Mouse (Mus musculus) G1E-ER4 (cell line): ENCODE measurements around the gene Olfr550. TPM values are rescaled to one million over a fixed set of nuclear protein-coding genes. Genes with fewer than 3 reads are reported as not detected.

Source experiments
- GATA1 ChIP-seq: IDR thresholded peaks from one replicate; pipeline ENCODE4 v1.8.0; 2012; ENCODE audit warnings: low read length, inconsistent platforms
- polyA plus RNA-seq: library from polyadenylated mRNA; stranded (reverse); fragments of >175 nt; gene quantifications from 2 replicates; pipeline ENCODE4 v1.2.3, GENCODE M21; 2012

The Olfr550 gene
- polyA plus RNA-seq = not detected in 2 replicates

- TF ChIP-seq GATA1 = no peak
Measured at GRCm38 (mm10) chr7:102571142-102571541, at the start of gene Olfr550. Gene Olfr550 (plus strand): TSS chr7:102571442.

GRCm38 (mm10) chr7:102529052-102529451, 42.2 kb upstream of the Olfr550 start:
- TF ChIP-seq GATA1 = no peak

- no peak for TF ChIP-seq GATA1
Measured at GRCm38 (mm10) chr7:102534449-102534848, 36.8 kb upstream of the Olfr550 start, which contains the start of gene Olfr547. Gene Olfr547 (plus strand): TSS chr7:102534749.

DNA sequence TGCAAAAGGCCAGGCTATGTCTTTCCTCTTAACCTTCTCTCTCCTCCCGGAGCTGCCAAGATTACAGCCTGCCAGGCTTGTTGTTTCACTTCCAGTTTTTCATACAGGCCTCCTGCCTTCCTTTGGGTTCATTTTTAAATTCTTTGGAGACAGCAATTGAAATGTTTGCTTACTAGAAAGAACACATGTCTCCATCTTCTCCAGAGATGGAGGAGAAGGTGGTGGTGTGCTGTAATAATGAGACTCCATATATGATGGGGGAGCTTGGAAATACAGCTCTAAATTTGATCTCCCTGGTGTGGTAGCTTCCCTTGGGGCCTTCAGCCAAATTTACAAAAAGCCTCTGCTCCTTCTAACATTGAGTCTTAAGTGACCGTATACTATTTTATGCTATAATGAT, 30.6 kb upstream of the Olfr550 start, which contains the start of gene Olfr548-ps1:
TSS of gene Olfr548-ps1 (plus strand) at position 301 of the 400 bp plus-strand sequence.
- no peak for TF ChIP-seq GATA1

- no peak for TF ChIP-seq GATA1
Measured at GRCm38 (mm10) chr7:102541251-102541650, 30.0 kb upstream of the Olfr550 start.

DNA sequence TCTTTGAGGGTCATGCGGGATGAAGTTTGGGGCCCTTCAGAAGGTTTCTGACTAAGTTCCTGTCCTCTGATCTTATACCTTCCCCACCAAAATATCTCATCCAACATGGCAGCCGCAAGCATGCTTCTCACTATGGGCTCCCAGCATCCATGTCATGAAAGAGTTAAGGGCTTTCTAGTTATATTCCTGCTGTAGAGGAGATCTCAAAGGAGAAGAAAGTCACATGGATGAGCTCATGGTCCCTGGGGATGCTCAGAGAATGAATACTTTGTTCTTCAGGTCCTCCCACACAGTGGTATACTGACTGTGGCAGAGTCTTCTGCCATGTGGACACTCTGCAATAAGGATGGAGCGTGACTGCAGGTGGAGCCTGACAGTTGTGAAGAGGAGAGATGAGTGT, 21.7 kb upstream of the Olfr550 start, which contains the start of gene Olfr549:
TSS of gene Olfr549 (plus strand) at position 301 of the 400 bp plus-strand sequence.
- TF ChIP-seq GATA1 = no peak

DNA sequence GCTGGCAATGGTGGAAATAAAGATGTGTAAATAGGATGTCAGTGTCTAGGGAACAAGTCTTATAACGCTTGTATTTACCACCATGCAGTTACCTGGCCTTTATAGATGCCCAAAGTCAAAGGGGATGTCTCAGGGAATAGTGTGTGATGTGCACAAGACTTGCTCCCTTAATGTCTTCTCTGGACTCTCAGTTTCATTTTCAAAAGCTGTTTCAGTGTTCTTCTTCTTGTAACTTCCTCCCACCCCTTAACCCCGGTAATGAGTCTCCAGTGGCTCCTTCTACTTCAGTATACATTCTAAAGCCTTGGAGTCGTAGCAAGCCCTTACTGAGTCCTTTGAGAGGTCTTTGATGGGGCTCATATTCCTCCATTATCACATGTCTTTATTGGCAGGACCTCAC, 18.0 kb upstream of the Olfr550 start:
- no peak for TF ChIP-seq GATA1

DNA sequence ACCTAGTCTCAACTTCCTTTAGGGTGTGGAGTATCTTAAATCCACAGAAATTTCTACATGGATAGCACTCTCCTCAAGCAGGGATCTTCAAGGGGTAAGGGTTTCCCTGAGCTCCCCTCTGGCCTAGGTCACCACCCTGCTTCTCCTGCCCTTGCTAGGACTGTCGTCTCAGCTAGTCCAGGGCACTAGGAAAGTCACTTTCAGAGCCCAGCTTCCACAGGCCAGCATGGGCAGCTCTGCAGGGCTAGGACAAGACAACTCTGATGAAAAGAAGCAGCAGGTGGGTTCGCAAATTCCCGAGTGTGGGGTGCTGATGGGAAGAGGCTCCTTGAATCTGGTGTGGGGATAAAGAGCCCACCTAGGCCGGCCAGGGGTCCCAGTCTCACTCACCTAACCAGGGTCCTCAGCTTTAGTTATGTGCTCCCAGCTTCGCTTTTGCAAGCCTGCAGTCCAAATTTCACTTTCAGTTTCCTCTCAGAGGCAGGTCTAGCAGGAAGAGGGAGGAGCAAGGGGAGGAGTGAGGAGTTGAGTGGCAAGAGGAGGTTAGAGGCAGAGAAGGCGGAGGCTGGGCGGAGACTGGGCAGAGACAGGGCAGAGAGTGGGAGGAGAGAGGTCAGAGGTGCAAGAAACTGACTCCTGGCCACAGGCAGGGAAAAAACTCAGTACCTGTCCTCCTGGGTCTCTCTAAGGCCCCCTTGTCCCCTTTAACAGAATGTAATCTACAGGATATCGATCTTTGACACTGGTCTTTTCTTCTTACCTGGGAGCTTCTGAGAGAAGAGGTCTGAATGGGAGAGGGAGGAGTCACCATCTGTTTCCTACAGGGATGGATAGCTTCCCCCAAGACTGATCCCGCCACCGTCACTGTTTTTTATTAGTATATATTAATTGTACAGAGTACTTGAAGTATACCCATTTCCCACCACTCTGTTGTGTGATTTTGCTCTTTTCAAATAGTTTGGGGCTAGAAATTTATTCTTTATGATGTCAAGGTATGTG, 5.9 kb upstream of the Olfr550 start, which contains the start of gene Trim21:
TSS of gene Trim21 (minus strand) at position 488 of the 999 bp plus-strand sequence.
- TF ChIP-seq GATA1 = no peak

GRCm38 (mm10) chr7:102566219-102566618, 5.0 kb upstream of the Olfr550 start:
- TF ChIP-seq GATA1 = no peak

DNA sequence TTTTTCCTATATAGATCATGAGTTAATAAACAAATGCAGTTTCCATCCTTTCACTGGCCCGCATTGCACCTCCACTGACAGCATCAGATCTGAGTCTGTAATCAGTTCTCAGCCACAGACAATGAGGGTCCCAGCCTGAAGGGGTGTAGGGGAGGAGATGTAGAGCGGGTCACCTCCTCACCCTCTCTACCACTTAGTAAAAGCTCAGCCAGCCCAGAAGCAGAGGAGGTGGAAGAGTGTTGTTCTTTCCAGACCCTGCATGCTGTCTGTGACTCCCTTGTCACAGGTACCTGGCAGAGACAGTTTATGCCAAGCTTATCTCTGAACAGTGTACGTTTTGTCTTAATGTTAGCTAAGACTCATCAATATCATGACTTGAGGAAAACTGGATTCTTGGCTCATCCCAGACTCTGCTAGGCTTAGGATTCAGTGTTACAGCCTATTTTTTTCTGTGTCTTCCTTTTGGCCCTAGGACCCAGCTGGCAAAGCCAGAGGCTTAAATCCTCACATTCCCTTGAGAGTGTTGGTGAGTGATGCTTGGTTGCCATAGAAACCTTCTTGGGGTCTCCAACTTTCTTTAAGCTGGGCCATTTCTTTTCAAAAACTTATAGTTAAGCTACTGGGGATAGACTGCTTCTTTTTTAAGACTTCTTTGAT, 2.1 kb downstream of the Olfr550 start:
- TF ChIP-seq GATA1 = no peak

GRCm38 (mm10) chr7:102575998-102576397, 4.8 kb downstream of the Olfr550 start:
- no peak for TF ChIP-seq GATA1

DNA sequence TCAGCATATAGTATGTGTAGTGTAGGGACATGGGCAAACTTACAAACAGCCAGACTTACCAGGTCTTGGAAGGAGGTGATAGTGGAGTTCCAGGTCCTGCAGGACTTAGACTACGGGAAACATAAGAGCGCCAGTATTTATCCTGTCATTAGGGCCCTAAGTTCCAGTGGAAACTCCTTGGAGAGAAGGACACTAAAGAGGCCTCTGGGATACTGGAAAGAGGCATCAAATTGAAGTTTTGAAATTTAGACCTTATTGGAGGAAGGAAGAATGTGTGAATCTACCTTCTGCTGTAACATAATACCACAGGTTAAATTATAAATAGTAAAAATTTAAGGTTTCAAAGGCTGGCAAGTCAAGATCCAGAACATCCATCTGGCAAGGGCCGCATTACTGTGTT, 20.5 kb downstream of the Olfr550 start, which contains the start of gene Olfr551:
TSS of gene Olfr551 (minus strand) at position 101 of the 400 bp plus-strand sequence.
- no peak for TF ChIP-seq GATA1

- TF ChIP-seq GATA1 = no peak
Measured at GRCm38 (mm10) chr7:102597378-102598031, 26.3 kb downstream of the Olfr550 start, which contains the start of gene Olfr552. Gene Olfr552 (plus strand): TSS chr7:102597770.

DNA sequence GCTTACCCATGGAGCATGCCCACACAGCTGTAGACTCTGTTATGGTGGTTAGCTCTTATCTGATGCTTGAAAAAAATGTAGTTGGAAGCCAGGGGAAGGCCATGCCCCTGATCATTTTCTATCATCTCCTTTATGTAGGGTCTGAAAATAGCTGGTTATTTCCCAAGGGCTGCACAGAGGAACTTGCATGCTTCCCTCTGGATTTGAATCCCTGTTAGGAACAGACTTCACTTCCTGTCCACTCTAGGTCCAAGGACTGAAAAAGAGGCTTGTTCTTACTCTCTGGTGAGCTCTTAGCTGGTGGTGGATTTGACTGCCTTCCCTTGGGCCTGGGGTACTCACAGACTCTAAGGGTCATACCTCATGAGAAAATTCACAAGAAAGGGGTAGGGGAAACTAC, 46.9 kb downstream of the Olfr550 start, which contains the start of gene Olfr553:
TSS of gene Olfr553 (minus strand) at position 101 of the 400 bp plus-strand sequence.
- no peak for TF ChIP-seq GATA1

GRCm38 (mm10) chr7:102619608-102620007, 48.4 kb downstream of the Olfr550 start:
- TF ChIP-seq GATA1 = no peak

Other genes with a start within 250 kb of the Olfr550 start
- gene Rrm1, start 129.7 kb upstream of the Olfr550 start, polyA plus RNA-seq = 96.3 and 156 TPM in 2 replicates
- not detected in 2 replicates for gene Olfr543, start 89.8 kb upstream of the Olfr550 start, polyA plus RNA-seq
- not detected in 2 replicates for gene Olfr544, start 83.1 kb upstream of the Olfr550 start, polyA plus RNA-seq
- gene Olfr545, start 71.9 kb upstream of the Olfr550 start, polyA plus RNA-seq = not detected in 2 replicates
- not detected in 2 replicates for gene Olfr547, start 36.7 kb upstream of the Olfr550 start, polyA plus RNA-seq
- gene Olfr548-ps1, start 30.5 kb upstream of the Olfr550 start, polyA plus RNA-seq = not detected in 2 replicates
- gene Olfr549, start 21.6 kb upstream of the Olfr550 start, polyA plus RNA-seq = not detected in 2 replicates
- gene Trim21, start 6.0 kb upstream of the Olfr550 start, polyA plus RNA-seq = 2.4 and 5.2 TPM in 2 replicates
- not detected in 2 replicates for gene Olfr551, start 20.4 kb downstream of the Olfr550 start, polyA plus RNA-seq
- gene Olfr552, start 26.3 kb downstream of the Olfr550 start, polyA plus RNA-seq = not detected in 2 replicates
- not detected in 2 replicates for gene Olfr553, start 46.8 kb downstream of the Olfr550 start, polyA plus RNA-seq
- not detected in 2 replicates for gene Olfr554, start 67.0 kb downstream of the Olfr550 start, polyA plus RNA-seq
- gene Olfr555, start 87.4 kb downstream of the Olfr550 start, polyA plus RNA-seq = not detected in 2 replicates
- gene Olfr556, start 93.5 kb downstream of the Olfr550 start, polyA plus RNA-seq = not detected in 2 replicates
- 1.8 and 1.9 TPM in 2 replicates for gene Trim68, start 115.9 kb downstream of the Olfr550 start, polyA plus RNA-seq
- not detected in 2 replicates for gene Olfr557, start 124.5 kb downstream of the Olfr550 start, polyA plus RNA-seq
- not detected in 2 replicates for gene Olfr558, start 130.8 kb downstream of the Olfr550 start, polyA plus RNA-seq
- gene Olfr33, start 147.6 kb downstream of the Olfr550 start, polyA plus RNA-seq = not detected in 2 replicates
- gene Olfr559, start 156.0 kb downstream of the Olfr550 start, polyA plus RNA-seq = not detected in 2 replicates
- gene Olfr560, start 187.9 kb downstream of the Olfr550 start, polyA plus RNA-seq = not detected in 2 replicates
- gene Olfr78, start 188.0 kb downstream of the Olfr550 start, polyA plus RNA-seq = not detected in 2 replicates
- gene Olfr561, start 199.8 kb downstream of the Olfr550 start, polyA plus RNA-seq = not detected in 2 replicates
- not detected in 2 replicates for gene Olfr564, start 232.0 kb downstream of the Olfr550 start, polyA plus RNA-seq